Mouse (Mus musculus) adrenal gland, postnatal 14 days (tissue): ENCODE data around the gene Hpse. TPM values are rescaled to one million over a fixed set of nuclear protein-coding genes. Genes with fewer than 3 reads are reported as not detected.

Experiments
- DNase-seq: peaks from one replicate; pipeline ENCODE4 v3.0.0; 2021; ENCODE audit warnings: mixed read lengths
- long read RNA-seq, 2 experiments: library from polyadenylated mRNA; stranded (forward); transcript quantifications; one replicate each; pipeline ENCODE4 v2.0.0; 2021
- total RNA-seq: library from RNA; stranded (reverse); gene quantifications from 2 replicates; pipeline ENCODE4 v1.2.3, GENCODE M21; 2021

The Hpse gene
- 1.3 and 2.8 TPM in 2 replicates for total RNA-seq
- long read RNA-seq, experiment 1, partial matches to known transcripts: 0 of 2 reads
- long read RNA-seq, experiment 1, other reads (novel, unspliced or antisense): 0 of 2 reads
- long read RNA-seq, experiment 2, partial matches to known transcripts: 0 of 2 reads
- long read RNA-seq, experiment 2, other reads (novel, unspliced or antisense): 0 of 2 reads

- peak; percentile 60 for DNase-seq
Observed at GRCm38 (mm10) chr5:100719235-100720088, at the start of gene Hpse. TSS of gene Hpse (minus strand) at chr5:100719716.

DNA sequence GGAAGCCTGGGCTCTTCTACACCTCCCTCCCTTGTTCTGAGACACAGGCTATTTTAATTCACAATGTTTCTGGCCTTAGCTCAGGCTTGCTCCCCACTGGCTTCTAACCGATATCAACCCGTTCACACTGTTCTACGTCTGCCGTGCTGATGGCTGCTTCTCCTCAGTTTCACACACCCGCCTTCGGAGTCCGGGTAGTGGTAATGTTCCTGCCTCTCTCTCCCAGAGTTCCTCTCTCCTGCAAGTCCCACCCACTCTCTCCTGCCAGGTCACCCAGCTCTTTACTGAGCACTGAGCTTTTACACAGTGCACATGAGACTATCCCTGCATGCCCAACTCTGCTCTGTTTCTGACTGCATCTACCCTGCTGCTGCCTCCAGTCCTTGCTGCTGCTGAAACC lies 46.5 kb upstream of the Hpse start:
- no peak for DNase-seq

DNA sequence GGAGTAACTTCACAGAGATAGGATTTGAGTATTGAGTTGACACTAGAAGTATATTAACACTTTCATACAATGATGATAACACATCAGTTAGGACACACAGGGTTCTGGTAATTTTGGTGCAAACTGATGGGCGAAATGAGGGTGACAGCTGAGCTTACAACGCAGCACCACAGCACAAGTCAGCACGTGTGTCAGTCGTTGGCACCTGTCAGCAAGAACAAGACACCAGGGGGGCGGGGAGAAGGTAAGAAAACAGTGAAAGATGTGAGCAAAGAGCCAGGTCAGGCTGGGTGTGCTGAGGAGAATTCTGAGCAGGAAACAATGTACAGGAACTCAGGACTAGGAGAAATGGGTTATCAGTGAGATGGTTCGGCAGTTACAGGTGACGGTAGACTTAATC lies 42.2 kb upstream of the Hpse start:
- no peak for DNase-seq

GRCm38 (mm10) chr5:100760049-100760663 lies 40.6 kb upstream of the Hpse start:
- DNase-seq: no peak

DNA sequence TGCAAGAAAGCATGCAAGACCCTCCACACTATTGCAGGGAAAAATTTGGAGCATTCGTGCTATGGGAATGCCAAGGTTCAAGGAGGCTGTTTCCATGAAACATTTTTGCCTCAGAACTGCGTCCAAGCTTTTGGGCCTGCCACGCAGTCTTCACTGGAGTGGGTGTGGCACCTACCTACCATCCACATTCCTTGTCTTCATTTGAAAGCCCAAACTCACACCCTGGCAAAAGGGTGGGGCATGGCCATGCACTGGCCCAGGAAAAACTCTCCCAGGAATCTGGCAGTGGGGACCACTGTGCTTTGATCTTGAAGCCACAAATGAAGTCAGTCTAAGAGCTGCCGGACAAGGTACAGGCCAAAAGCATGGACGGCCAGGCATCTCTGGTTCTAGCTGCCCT lies 38.6 kb upstream of the Hpse start:
- DNase-seq: no peak

DNA sequence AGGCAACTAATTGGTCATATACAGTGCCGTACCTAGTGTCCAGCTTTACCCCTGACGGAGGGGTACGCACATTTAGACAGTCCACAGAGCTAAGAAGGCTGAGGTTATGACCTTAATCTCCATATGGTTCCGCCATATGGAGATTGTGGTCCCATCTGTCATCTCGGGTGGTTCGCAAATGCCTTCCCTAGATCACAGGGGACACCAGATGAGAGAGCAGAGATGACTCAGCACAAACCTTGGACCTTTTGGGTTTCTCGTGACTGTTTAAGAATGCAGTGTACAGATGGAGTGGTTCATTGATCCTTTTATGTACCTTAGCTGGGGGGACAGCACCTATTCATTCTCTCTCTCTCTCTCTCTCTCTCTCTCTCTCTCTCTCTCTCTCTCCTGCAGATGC lies 33.9 kb upstream of the Hpse start:
- DNase-seq: no peak

- peak; percentile 10 for DNase-seq
Observed at GRCm38 (mm10) chr5:100751655-100752054, 32.1 kb upstream of the Hpse start.

- DNase-seq: peak; percentile 31
Observed at GRCm38 (mm10) chr5:100750617-100751255, 31.2 kb upstream of the Hpse start.

- DNase-seq: no peak
Observed at GRCm38 (mm10) chr5:100738802-100739201, 19.3 kb upstream of the Hpse start.

GRCm38 (mm10) chr5:100736919-100737318 lies 17.4 kb upstream of the Hpse start:
- no peak for DNase-seq

DNA sequence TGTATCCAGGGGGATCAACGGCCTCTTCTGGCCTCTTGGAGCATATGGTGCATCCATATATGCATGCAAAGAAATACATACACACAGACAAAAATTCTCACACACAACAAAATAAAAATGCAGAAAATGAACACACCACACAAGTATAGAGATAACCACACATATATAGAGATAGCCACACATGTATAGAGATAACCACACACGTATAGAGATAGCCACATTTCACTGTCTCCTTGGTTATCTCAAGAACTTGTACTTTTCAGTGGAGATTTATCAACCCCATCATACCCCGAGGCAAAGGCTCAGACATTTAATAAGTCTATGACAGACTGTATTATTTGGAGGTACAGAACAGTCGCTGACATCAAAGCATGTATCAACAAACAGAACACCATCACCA lies 15.0 kb upstream of the Hpse start:
- DNase-seq: no peak

GRCm38 (mm10) chr5:100728757-100729156 lies 9.2 kb upstream of the Hpse start:
- DNase-seq: peak; percentile 12

- DNase-seq: no peak
Observed at GRCm38 (mm10) chr5:100726001-100726400, 6.5 kb upstream of the Hpse start.

- DNase-seq: no peak
Observed at GRCm38 (mm10) chr5:100716762-100717161, 2.8 kb downstream of the Hpse start.

GRCm38 (mm10) chr5:100711219-100711618 lies 8.3 kb downstream of the Hpse start:
- DNase-seq: no peak

- DNase-seq: no peak
Observed at GRCm38 (mm10) chr5:100710012-100710411, 9.5 kb downstream of the Hpse start.

- no peak for DNase-seq
Observed at GRCm38 (mm10) chr5:100709035-100709434, 10.5 kb downstream of the Hpse start.

- no peak for DNase-seq
Observed at GRCm38 (mm10) chr5:100706675-100707074, 12.8 kb downstream of the Hpse start.

DNA sequence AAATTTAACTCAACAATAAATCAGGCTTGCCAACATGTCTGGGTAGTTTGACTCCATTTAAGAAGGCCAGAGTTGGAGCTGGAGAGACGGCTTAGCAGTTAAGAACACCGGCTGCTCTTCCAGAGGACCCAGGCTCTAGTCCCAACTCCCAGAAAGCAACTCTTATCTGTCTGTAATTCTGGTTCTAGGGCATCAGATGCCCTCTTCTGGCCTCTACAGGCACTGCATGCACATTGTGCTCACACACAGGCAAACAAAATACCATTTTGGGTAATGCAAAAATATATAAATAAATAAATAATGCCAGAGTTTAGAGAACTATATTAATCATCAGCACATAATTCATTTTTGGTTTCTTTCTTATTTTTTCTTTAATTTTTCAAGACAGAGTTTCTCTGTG lies 15.2 kb downstream of the Hpse start:
- DNase-seq: no peak

GRCm38 (mm10) chr5:100702325-100702724 lies 17.2 kb downstream of the Hpse start:
- no peak for DNase-seq

DNA sequence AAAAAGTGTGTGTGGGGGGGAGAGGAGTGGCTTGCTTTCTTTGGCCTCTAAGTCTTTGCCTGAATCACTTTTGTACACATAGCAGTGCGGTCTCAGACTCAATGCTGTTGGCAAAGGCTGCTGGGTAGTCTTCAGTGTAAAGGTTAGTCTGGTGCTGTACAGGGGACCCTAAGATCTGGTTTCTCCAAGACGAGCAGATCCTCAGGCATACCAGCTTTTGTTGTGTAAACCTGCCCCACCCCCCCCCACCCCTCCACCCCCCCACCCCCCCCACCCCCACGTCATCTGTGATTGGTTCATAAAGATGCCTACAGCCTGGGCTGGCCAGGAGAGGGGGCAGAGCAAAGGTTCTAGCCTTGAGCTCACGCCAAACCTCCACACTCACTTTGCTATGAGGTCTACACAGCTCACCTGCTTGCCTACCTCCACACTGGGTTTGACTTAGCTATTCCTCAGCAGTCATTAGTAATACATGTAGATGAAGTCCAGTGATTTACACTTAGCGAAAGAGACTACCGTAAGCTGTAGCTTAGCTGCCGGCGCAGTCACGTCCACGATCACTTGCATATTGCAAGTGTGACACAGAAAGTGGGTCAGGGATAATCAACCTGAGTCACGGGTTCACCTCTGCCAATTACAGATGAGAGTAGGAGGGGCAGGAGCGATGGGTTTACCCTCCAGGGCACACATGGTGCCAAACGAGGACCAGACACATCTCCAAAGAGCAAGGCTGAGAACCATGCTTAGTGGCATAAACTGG lies 18.5 kb downstream of the Hpse start:
- no peak for DNase-seq

GRCm38 (mm10) chr5:100697886-100698285 lies 21.6 kb downstream of the Hpse start:
- DNase-seq: no peak
